Mouse (Mus musculus): Measurements from ENCODE around the gene Pigk.

Gene Pigk

GRCm38 (mm10) chr3:152907683-152908082, 193.8 kb downstream of the Pigk start:
- DNase-seq = no peak

GRCm38 (mm10) chr3:152911578-152911977, 197.7 kb downstream of the Pigk start:
- no peak for DNase-seq

- DNase-seq = no peak
Measured at GRCm38 (mm10) chr3:152912216-152913101, 198.6 kb downstream of the Pigk start.

GRCm38 (mm10) chr3:152913150-152913549, 199.2 kb downstream of the Pigk start:
- DNase-seq = no peak

GRCm38 (mm10) chr3:152913625-152914024, 199.7 kb downstream of the Pigk start:
- no peak for DNase-seq

- DNase-seq = no peak
Measured at GRCm38 (mm10) chr3:152914376-152914775, 200.5 kb downstream of the Pigk start.

GRCm38 (mm10) chr3:152917579-152917978, 203.7 kb downstream of the Pigk start:
- DNase-seq = no peak

- DNase-seq = no peak
Measured at GRCm38 (mm10) chr3:152919101-152919500, 205.2 kb downstream of the Pigk start.

GRCm38 (mm10) chr3:152920365-152920764, 206.5 kb downstream of the Pigk start:
- no peak for DNase-seq

GRCm38 (mm10) chr3:152923530-152923929, 209.6 kb downstream of the Pigk start:
- DNase-seq = no peak

- DNase-seq = no peak
Measured at GRCm38 (mm10) chr3:152925364-152925763, 211.5 kb downstream of the Pigk start.

GRCm38 (mm10) chr3:152926166-152926565, 212.3 kb downstream of the Pigk start:
- DNase-seq = no peak

- DNase-seq = no peak
Measured at GRCm38 (mm10) chr3:152928287-152928975, 214.5 kb downstream of the Pigk start.

GRCm38 (mm10) chr3:152929256-152929787, 215.4 kb downstream of the Pigk start:
- DNase-seq = no peak

- no peak for DNase-seq
Measured at GRCm38 (mm10) chr3:152929788-152930281, 215.9 kb downstream of the Pigk start.

GRCm38 (mm10) chr3:152931354-152931753, 217.5 kb downstream of the Pigk start:
- no peak for DNase-seq

- no peak for DNase-seq
Measured at GRCm38 (mm10) chr3:152932096-152932495, 218.2 kb downstream of the Pigk start.

GRCm38 (mm10) chr3:152932544-152932943, 218.6 kb downstream of the Pigk start:
- DNase-seq = no peak

GRCm38 (mm10) chr3:152933737-152934136, 219.8 kb downstream of the Pigk start:
- DNase-seq = no peak

- DNase-seq = no peak
Measured at GRCm38 (mm10) chr3:152936313-152936712, 222.4 kb downstream of the Pigk start.

- DNase-seq = no peak
Measured at GRCm38 (mm10) chr3:152941671-152942070, 227.8 kb downstream of the Pigk start.

- DNase-seq = no peak
Measured at GRCm38 (mm10) chr3:152942985-152943384, 229.1 kb downstream of the Pigk start.

- no peak for DNase-seq
Measured at GRCm38 (mm10) chr3:152944766-152945165, 230.9 kb downstream of the Pigk start.
